Mouse (Mus musculus): ENCODE measurements at regions not wholly inside any gene's neighbourhood (a gene's known extent, or its start where the extent isn't known, plus 50 kb on each side); places are given as distances from the start of the nearest gene placed in this dataset.
"Not testable (repeated sequence)": the region's sequence is repeated elsewhere in the genome, so short reads cannot be mapped to it uniquely, and the experiment has no call there.

- DNase-seq (ENCODE audit: low spot score) = no peak
Measured at GRCm38 (mm10) chr7:113010150-113010549, 56.4 kb downstream of the Rassf10 start.

- no peak for DNase-seq (ENCODE audit: low spot score)
Measured at GRCm38 (mm10) chr7:113017092-113017755, 63.5 kb downstream of the Rassf10 start.

GRCm38 (mm10) chr7:113021412-113021811, 67.7 kb downstream of the Rassf10 start:
- no peak for DNase-seq (ENCODE audit: low spot score)

GRCm38 (mm10) chr7:113022516-113022915, 68.8 kb downstream of the Rassf10 start:
- no peak for DNase-seq (ENCODE audit: low spot score)

- no peak for DNase-seq (ENCODE audit: low spot score)
Measured at GRCm38 (mm10) chr7:113025758-113026157, 72.0 kb downstream of the Rassf10 start.

- no peak for DNase-seq (ENCODE audit: low spot score)
Measured at GRCm38 (mm10) chr7:113026290-113027075, 72.7 kb downstream of the Rassf10 start.

GRCm38 (mm10) chr7:113027125-113027801, 73.5 kb downstream of the Rassf10 start:
- DNase-seq (ENCODE audit: low spot score) = no peak

GRCm38 (mm10) chr7:113030053-113030752, 76.4 kb downstream of the Rassf10 start:
- DNase-seq (ENCODE audit: low spot score) = no peak

GRCm38 (mm10) chr7:113035751-113036150, 82.0 kb downstream of the Rassf10 start:
- DNase-seq (ENCODE audit: low spot score) = no peak

- no peak for DNase-seq (ENCODE audit: low spot score)
Measured at GRCm38 (mm10) chr7:113037825-113038613, 84.3 kb downstream of the Rassf10 start.

- DNase-seq (ENCODE audit: low spot score) = no peak
Measured at GRCm38 (mm10) chr7:113038906-113039671, 85.3 kb downstream of the Rassf10 start.

GRCm38 (mm10) chr7:113045613-113046159, 91.9 kb downstream of the Rassf10 start:
- not testable (repeated sequence) for DNase-seq (ENCODE audit: low spot score)

GRCm38 (mm10) chr7:113046406-113046805, 92.6 kb downstream of the Rassf10 start:
- DNase-seq (ENCODE audit: low spot score) = no peak

- no peak for DNase-seq (ENCODE audit: low spot score)
Measured at GRCm38 (mm10) chr7:113047583-113047982, 93.8 kb downstream of the Rassf10 start.

GRCm38 (mm10) chr7:113048097-113048795, 94.5 kb downstream of the Rassf10 start:
- peak; percentile 19 for DNase-seq (ENCODE audit: low spot score)

- no peak for DNase-seq (ENCODE audit: low spot score)
Measured at GRCm38 (mm10) chr7:113049440-113049839, 95.7 kb downstream of the Rassf10 start.

- DNase-seq (ENCODE audit: low spot score) = no peak
Measured at GRCm38 (mm10) chr7:113052952-113053351, 99.2 kb downstream of the Rassf10 start.

- no peak for DNase-seq (ENCODE audit: low spot score)
Measured at GRCm38 (mm10) chr7:113056421-113056820, 102.7 kb downstream of the Rassf10 start.

- DNase-seq (ENCODE audit: low spot score) = peak; percentile 25
Measured at GRCm38 (mm10) chr7:113059211-113059966, 105.6 kb downstream of the Rassf10 start.

All from ovary, adult 18-20 months (tissue).